Mouse (Mus musculus) heart, embryonic 11.5 days (tissue): Measurements from ENCODE around the gene P3h4. TPM values are rescaled to one million over a fixed set of nuclear protein-coding genes. Genes with fewer than 3 reads are reported as not detected.

Experiments
- ATAC-seq: fragments of 200-750 bp; cut with Nextera tagmentation; replicated peaks from 2 replicates; pipeline ENCODE4 v1.8.0; 2017; ENCODE audit warnings: moderate library complexity; ENCODE audit not compliant: insufficient number of reproducible peaks, low FRiP score, low TSS enrichment
- H3K27ac ChIP-seq: fragments of 300-500 bp; sonication (generic); 2 replicates; pipeline ENCODE4 v1.5.1; 2014; ENCODE audit warnings: mild to moderate bottlenecking, low read depth, low read length
- H3K27me3 ChIP-seq: fragments of 300-500 bp; sonication (generic); 2 replicates; pipeline ENCODE4 v1.6.1; 2014; ENCODE audit warnings: mild to moderate bottlenecking, low read length, mixed read lengths; ENCODE audit not compliant: control insufficient read depth, insufficient read depth
- H3K36me3 ChIP-seq: fragments of 300-500 bp; sonication (generic); 2 replicates; pipeline ENCODE4 v1.6.1; 2014; ENCODE audit warnings: mild to moderate bottlenecking, low read length, moderate library complexity, mixed read lengths; ENCODE audit not compliant: control insufficient read depth, insufficient read depth
- H3K4me1 ChIP-seq: fragments of 300-500 bp; sonication (generic); 2 replicates; pipeline ENCODE4 v1.6.1; 2014; ENCODE audit warnings: low read length; ENCODE audit not compliant: control insufficient read depth, insufficient read depth
- H3K4me2 ChIP-seq: fragments of 300-500 bp; sonication (generic); 2 replicates; pipeline ENCODE4 v1.6.1; 2014; ENCODE audit warnings: mild to moderate bottlenecking, moderate library complexity
- H3K4me3 ChIP-seq: fragments of 300-500 bp; sonication (generic); 2 replicates; pipeline ENCODE4 v1.5.1; 2014; ENCODE audit warnings: low read depth, low read length
- H3K9ac ChIP-seq: fragments of 300-500 bp; sonication (generic); 2 replicates; pipeline ENCODE4 v1.6.1; 2014; ENCODE audit warnings: mild to moderate bottlenecking, low read depth, low read length, moderate library complexity
- H3K9me3 ChIP-seq: fragments of 300-500 bp; sonication (generic); replicated peaks from 2 replicates; pipeline ENCODE4 v1.6.1; 2016; ENCODE audit warnings: low read length; ENCODE audit not compliant: control insufficient read depth
- WGBS: fragments of 180-500 bp; shearing (Covaris S2); extraction: QIAGEN DNeasy Blood & Tissue Kit; methylation state at CpG from one replicate; pipeline ENCODE4 v1.1.7; 2014; ENCODE audit not compliant: insufficient replicate concordance; 5-methylcytosine and 5-hydroxymethylcytosine counted together
- polyA plus RNA-seq: library from polyadenylated mRNA; unstranded; fragments of >200 nt; fragmentation: Nextera tagmentation; extraction: Ambion mirVana; gene quantifications from 2 replicates; pipeline ENCODE4 v1.2.1, GENCODE M21; 2014

P3h4 gene
- polyA plus RNA-seq, 1 experiment from 2014 or later = 67.2 TPM

DNA sequence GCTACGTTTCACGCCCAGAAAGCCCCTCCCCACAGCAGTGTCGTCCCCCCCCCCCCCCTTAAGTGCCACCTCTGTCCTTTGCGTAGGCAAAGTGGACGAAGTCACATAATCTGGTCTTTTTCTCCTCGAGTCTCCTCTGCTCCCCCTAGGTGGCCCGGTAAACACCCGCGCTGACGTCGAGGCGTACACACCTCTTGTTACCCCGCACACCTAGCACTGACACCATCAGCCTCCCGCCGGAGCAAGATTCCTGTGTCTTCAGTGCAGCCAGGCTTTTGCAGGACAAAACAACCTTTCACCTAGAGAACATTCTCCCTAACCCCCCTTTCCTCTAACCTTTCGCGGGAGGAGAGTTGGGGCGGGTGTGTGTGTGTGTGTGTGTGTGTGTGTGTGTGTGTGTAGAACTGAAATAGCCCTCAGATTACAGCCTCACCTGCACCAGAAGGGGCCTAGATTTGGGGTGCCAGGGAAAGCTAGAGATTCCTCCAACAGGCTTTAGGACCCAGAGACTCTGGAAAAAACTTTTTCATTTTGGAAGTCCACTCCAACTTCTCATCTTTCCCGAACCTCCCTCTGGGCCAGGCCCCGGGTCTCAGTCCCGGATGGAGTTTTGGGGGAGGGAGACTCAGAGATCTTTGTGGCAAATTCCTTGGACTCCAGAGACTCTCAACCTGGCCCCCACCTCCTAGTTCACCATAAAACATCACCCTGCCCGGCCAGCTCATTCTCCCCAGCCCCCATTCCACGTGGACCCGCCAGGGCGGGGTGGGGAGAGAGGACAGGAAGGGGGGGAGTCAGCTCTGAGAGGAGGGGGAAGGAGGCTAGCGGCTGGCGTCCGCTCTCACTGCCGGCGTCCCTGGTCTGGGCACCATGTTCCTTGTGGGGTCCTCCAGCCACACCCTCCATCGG is 532 bp upstream of the P3h4 start, which contains the start of gene Fkbp10:
Gene Fkbp10, plus strand, starts transcription at position 784 of the 909 bp plus-strand sequence.
- Histone ChIP-seq H3K4me2 (peak within 1 kb of the TSS; percentile 94), H3K4me1 (peaks cover 37% of the 10 kb centered on the region), H3K27me3 (no peaks in the 10 kb centered on the region), H3K9ac (peak within 1 kb of the TSS; percentile 90), H3K9me3 (no peaks in the 10 kb centered on the region), H3K4me3 (peak within 1 kb of the TSS; percentile 82), H3K27ac (peak within 1 kb of the TSS; percentile 95), H3K36me3 (peaks cover 5% of the 10 kb centered on the region)
- ATAC-seq = peak; percentile 16; the same call in 1 of the 2 replicates
- WGBS = under 1% methylated on average over 29 of the region's 31 CpGs

GRCm38 (mm10) chr11:100413541-100413940 is 1.1 kb downstream of the P3h4 start:
- 62% methylated on average over 11 of the region's 11 CpGs for WGBS
- Histone ChIP-seq H3K27ac (peak overlapping the region; percentile 95; the same call in 1 of the 2 replicates), H3K9me3 (no peaks in the 10 kb centered on the region), H3K4me3 (peak overlapping the region; percentile 82), H3K36me3 (peaks cover 11% of the 10 kb centered on the region), H3K4me1 (peaks cover 37% of the 10 kb centered on the region), H3K4me2 (peak overlapping the region; percentile 94), H3K27me3 (no peaks in the 10 kb centered on the region), H3K9ac (peak overlapping the region; percentile 90)
- ATAC-seq = no peak

GRCm38 (mm10) chr11:100411736-100412135 is 2.9 kb downstream of the P3h4 start:
- Histone ChIP-seq H3K36me3 (peaks cover 11% of the 10 kb centered on the region), H3K4me1 (peaks cover 30% of the 10 kb centered on the region), H3K27ac (peak overlapping the region; percentile 35; the same call in 1 of the 2 replicates), H3K9me3 (no peaks in the 10 kb centered on the region), H3K9ac (peak overlapping the region; percentile 90; the same call in 1 of the 2 replicates), H3K4me3 (no peak overlapping the region), H3K27me3 (no peaks in the 10 kb centered on the region), H3K4me2 (peak overlapping the region; percentile 94)
- 61% methylated on average over 11 of the region's 11 CpGs for WGBS
- no peak for ATAC-seq

DNA sequence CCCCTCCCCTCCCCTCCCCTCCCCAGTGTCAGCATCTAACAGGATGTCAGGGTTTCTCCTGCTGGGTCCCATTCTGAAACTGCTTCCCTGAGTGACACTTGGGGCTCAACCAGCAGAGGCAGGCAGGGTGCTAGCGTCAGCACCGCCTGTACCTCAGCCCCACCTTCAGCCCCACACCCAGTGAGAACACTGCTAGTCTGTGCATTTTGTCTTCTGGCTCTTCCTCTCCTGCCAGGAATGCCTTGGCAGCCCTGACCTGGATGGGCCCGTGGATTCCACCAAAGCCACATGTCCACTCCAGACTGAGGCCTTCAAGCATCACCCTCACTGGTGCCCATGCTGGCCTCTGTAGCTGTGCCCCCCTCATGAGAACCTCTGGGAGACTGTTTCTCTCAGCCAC is 5.0 kb downstream of the P3h4 start:
- peaks cover 24% of the 10 kb centered on the region for H3K4me1 ChIP-seq
- H3K27ac ChIP-seq = no peak overlapping the region
- H3K27me3 ChIP-seq = no peaks in the 10 kb centered on the region
- no peak overlapping the region for H3K4me3 ChIP-seq
- H3K4me2 ChIP-seq = no peak overlapping the region
- H3K9me3 ChIP-seq = no peaks in the 10 kb centered on the region
- ATAC-seq = no peak
- WGBS = 65% methylated on average over 3 of the region's 3 CpGs
- H3K36me3 ChIP-seq = peaks cover 11% of the 10 kb centered on the region
- no peak overlapping the region for H3K9ac ChIP-seq

GRCm38 (mm10) chr11:100408835-100409462 is 5.7 kb downstream of the P3h4 start:
- peaks cover 11% of the 10 kb centered on the region for H3K36me3 ChIP-seq
- no peak overlapping the region for H3K4me2 ChIP-seq
- H3K9ac ChIP-seq = no peak overlapping the region
- ATAC-seq = no peak
- no peaks in the 10 kb centered on the region for H3K9me3 ChIP-seq
- WGBS = 89% methylated on average over 12 of the region's 12 CpGs
- no peak overlapping the region for H3K4me3 ChIP-seq
- peaks cover 29% of the 10 kb centered on the region for H3K4me1 ChIP-seq
- 0 out of 2 replicates have a peak overlapping the region, but pooled peaks have one; percentile 2 for H3K27ac ChIP-seq
- H3K27me3 ChIP-seq = no peaks in the 10 kb centered on the region

DNA sequence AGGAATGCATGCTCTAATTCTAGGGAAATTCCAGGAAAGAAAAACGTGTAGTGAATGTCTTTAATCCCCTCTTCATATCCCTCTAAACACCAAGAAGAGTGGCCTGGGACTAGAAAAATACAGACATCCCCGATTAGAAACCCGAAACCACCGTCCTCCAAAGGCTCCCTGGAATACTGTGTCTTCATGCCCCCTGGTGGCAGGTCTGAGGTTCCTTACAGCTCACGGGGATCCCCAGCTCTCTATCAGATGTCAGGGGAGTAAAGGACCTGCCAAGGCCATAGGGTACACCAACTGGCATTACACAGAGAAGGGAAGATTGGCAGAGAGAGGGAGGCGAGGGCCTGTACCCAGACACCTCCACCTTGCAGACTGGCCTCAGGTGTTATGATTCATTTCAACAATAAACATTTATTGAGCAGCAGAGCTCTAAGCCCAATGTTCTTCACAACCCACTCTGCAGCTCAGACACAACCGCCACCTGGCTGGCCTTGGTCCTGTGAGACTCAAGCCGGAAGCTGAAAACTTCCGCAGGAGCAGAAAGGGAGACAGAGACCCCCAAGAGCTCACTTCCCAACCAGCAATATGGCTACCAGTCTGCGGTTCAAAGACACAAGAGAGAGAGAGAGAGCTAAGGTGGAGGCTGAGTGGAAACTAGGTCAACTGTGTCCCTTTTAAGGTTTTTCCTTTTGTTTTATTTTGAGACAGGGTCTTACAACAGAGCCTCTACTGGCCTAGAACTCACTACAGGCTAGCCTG is 6.4 kb downstream of the P3h4 start:
- no peak overlapping the region for H3K9ac ChIP-seq
- no peak for ATAC-seq
- H3K36me3 ChIP-seq = peaks cover 11% of the 10 kb centered on the region
- H3K4me2 ChIP-seq = no peak overlapping the region
- H3K27ac ChIP-seq = 0 out of 2 replicates have a peak overlapping the region, but pooled peaks have one; percentile 2
- H3K27me3 ChIP-seq = no peaks in the 10 kb centered on the region
- no peaks in the 10 kb centered on the region for H3K9me3 ChIP-seq
- H3K4me1 ChIP-seq = peaks cover 29% of the 10 kb centered on the region
- no peak overlapping the region for H3K4me3 ChIP-seq
- WGBS = 37% methylated on average over 10 of the region's 10 CpGs

GRCm38 (mm10) chr11:100406995-100407705 is 7.5 kb downstream of the P3h4 start:
- no peak for ATAC-seq
- H3K4me3 ChIP-seq = no peak overlapping the region
- H3K9ac ChIP-seq = no peak overlapping the region
- no peak overlapping the region for H3K27ac ChIP-seq
- no peaks in the 10 kb centered on the region for H3K9me3 ChIP-seq
- peaks cover 29% of the 10 kb centered on the region for H3K4me1 ChIP-seq
- WGBS = 84% methylated on average over 5 of the region's 5 CpGs
- H3K36me3 ChIP-seq = peaks cover 11% of the 10 kb centered on the region
- H3K4me2 ChIP-seq = no peak overlapping the region
- H3K27me3 ChIP-seq = no peaks in the 10 kb centered on the region

GRCm38 (mm10) chr11:100406273-100406672 is 8.4 kb downstream of the P3h4 start:
- Histone ChIP-seq H3K9me3 (no peaks in the 10 kb centered on the region), H3K27ac (no peak overlapping the region), H3K4me2 (no peak overlapping the region), H3K4me3 (no peak overlapping the region), H3K27me3 (no peaks in the 10 kb centered on the region), H3K36me3 (peaks cover 11% of the 10 kb centered on the region), H3K9ac (no peak overlapping the region), H3K4me1 (peaks cover 32% of the 10 kb centered on the region)
- no peak for ATAC-seq
- 83% methylated on average over 8 of the region's 8 CpGs for WGBS
